Mouse (Mus musculus) lung, postnatal 0 days (tissue): ENCODE results near the gene Pou2f3.

ENCODE experiments used
- CTCF ChIP-seq: IDR thresholded peaks from 2 replicates; pipeline ENCODE4 v1.5.1; 2016; ENCODE audit warnings: antibody characterized with exemption, mild to moderate bottlenecking
- EP300 ChIP-seq: IDR thresholded peaks from 2 replicates; pipeline ENCODE4 v1.6.1; 2016; ENCODE audit warnings: antibody characterized with exemption, mild to moderate bottlenecking, control low read depth

DNA sequence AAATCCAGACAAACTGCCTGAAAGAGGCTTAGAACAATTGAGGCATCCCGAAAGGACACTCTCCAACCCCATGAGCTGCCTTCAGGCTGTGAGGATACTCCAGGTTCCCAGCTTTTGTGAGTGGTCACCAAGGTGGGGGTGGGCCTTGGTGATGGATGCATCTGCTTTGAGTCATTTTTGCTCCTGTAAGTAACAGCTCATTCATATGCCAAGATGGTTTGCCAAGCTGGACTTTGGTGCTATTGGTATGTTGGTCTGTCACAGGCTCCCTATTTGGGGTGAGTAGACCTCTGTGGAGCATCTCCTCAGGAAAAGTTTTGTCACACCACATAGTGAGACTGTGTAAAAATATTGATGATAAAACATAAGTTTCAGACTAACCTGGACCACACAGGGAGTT, 25.9 kb upstream of the Pou2f3 start:
- no peak for TF ChIP-seq CTCF
- TF ChIP-seq EP300 = no peak
